Mouse (Mus musculus) midbrain, embryonic 16.5 days (tissue): ENCODE measurements around the gene Morn3. TPM values are rescaled to one million over a fixed set of nuclear protein-coding genes. Genes with fewer than 3 reads are reported as not detected.

Experiments used
- ATAC-seq: fragments of 200-750 bp; cut with Nextera tagmentation; 2 replicates; pipeline ENCODE4 v1.8.0; 2017; ENCODE audit warnings: moderate TSS enrichment
- H3K27ac ChIP-seq: fragments of 300-500 bp; sonication (generic); 2 replicates; pipeline ENCODE4 v1.5.1; 2014; ENCODE audit warnings: mild to moderate bottlenecking, low read length, mixed read lengths
- H3K27me3 ChIP-seq: fragments of 300-500 bp; sonication (generic); 2 replicates; pipeline ENCODE4 v1.6.1; 2014; ENCODE audit warnings: low read depth, low read length, mixed read lengths; ENCODE audit not compliant: control insufficient read depth, insufficient read depth
- H3K36me3 ChIP-seq: fragments of 300-500 bp; sonication (generic); 2 replicates; pipeline ENCODE4 v1.6.1; 2014; ENCODE audit warnings: mild to moderate bottlenecking, low read length, moderate library complexity, mixed read lengths; ENCODE audit not compliant: control insufficient read depth, insufficient read depth
- H3K4me1 ChIP-seq: fragments of 300-500 bp; sonication (generic); 2 replicates; pipeline ENCODE4 v1.6.1; 2014; ENCODE audit warnings: mild to moderate bottlenecking, low read length, mixed read lengths; ENCODE audit not compliant: control insufficient read depth, insufficient read depth
- H3K4me2 ChIP-seq: fragments of 300-500 bp; sonication (generic); 2 replicates; pipeline ENCODE4 v1.6.1; 2014; ENCODE audit warnings: mild to moderate bottlenecking, low read length, mixed read lengths
- H3K4me3 ChIP-seq: fragments of 300-500 bp; sonication (generic); 2 replicates; pipeline ENCODE4 v1.5.1; 2014; ENCODE audit warnings: low read depth, mild to moderate bottlenecking, low read length, moderate library complexity, mixed read lengths
- H3K9ac ChIP-seq: fragments of 300-500 bp; sonication (generic); 2 replicates; pipeline ENCODE4 v1.6.1; 2014; ENCODE audit warnings: low read depth, low read length, mixed read lengths
- H3K9me3 ChIP-seq: fragments of 300-500 bp; sonication (generic); replicated peaks from 2 replicates; pipeline ENCODE4 v1.6.1; 2014; ENCODE audit warnings: mild to moderate bottlenecking, low read length, mixed read lengths; ENCODE audit not compliant: control insufficient read depth, poor library complexity, severe bottlenecking
- WGBS: fragments of 180-500 bp; shearing (Covaris S2); extraction: QIAGEN DNeasy Blood & Tissue Kit; methylation state at CpG from one replicate; pipeline ENCODE4 v1.1.7; 2014; 5-methylcytosine and 5-hydroxymethylcytosine counted together
- polyA plus RNA-seq: library from polyadenylated mRNA; unstranded; fragments of >200 nt; fragmentation: Nextera tagmentation; extraction: Ambion mirVana; gene quantifications from 2 replicates; pipeline ENCODE4 v1.2.1, GENCODE M21; 2015

The Morn3 gene
- polyA plus RNA-seq, 1 experiment from 2014 or later, result 1.7 TPM

DNA sequence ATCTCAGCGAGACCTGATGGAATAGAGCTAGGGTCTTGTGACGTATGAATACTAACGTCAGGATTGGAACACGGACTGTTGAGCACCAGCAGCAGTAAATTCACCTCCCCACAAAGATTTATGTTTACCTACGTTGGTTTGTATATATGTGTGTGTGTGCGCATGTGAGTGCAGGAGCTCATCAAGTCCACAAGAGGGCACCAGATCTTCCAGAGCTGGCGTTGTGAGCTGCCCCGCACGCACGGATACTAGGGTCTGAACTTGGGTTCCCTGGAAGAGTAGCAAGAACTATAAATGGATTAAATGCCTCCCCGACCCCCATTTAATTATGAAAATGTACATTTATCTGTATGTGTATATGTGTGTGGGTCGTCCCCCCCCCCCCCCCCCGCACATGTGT lies 33.7 kb upstream of the Morn3 start:
- no peak overlapping the region for H3K9ac ChIP-seq
- H3K27me3 ChIP-seq, result no peaks in the 10 kb centered on the region
- H3K9me3 ChIP-seq, result no peaks in the 10 kb centered on the region
- no peaks in the 10 kb centered on the region for H3K36me3 ChIP-seq
- no peak overlapping the region for H3K4me3 ChIP-seq
- no peak overlapping the region for H3K4me2 ChIP-seq
- 94% methylated on average over 12 of the region's 13 CpGs for WGBS
- no peak for ATAC-seq
- H3K4me1 ChIP-seq, result peaks cover 16% of the 10 kb centered on the region
- H3K27ac ChIP-seq, result no peak overlapping the region

- Histone ChIP-seq H3K9me3 (no peaks in the 10 kb centered on the region), H3K27me3 (no peaks in the 10 kb centered on the region), H3K9ac (no peak overlapping the region), H3K4me1 (peaks cover 19% of the 10 kb centered on the region), H3K27ac (no peak overlapping the region), H3K36me3 (no peaks in the 10 kb centered on the region), H3K4me2 (no peak overlapping the region), H3K4me3 (no peak overlapping the region)
- 94% methylated on average over 8 of the region's 8 CpGs for WGBS
- ATAC-seq, result no peak
Observed at GRCm38 (mm10) chr5:123080041-123080440, 33.2 kb upstream of the Morn3 start.

DNA sequence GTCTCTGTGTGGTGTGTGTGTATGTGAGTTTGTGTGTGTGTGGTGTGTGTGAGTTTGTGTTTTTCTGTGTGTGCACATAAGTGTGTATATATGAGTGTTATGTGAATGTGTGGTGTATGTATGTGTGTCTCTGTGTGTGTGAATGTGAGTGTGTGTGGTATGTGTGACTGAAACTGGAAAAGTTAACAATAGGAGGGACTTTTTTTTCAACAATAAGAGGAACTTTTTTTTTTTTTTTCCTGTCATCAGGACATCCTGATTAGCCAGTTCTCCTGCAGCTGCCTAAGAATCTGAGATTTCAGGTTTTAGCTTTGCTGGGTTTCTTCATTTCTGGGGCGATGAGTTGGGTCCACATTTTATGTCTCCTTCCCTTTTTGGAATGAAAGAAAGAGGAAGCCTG lies 32.8 kb upstream of the Morn3 start:
- Histone ChIP-seq H3K27ac (no peak overlapping the region), H3K4me2 (no peak overlapping the region), H3K27me3 (no peaks in the 10 kb centered on the region), H3K9me3 (no peaks in the 10 kb centered on the region), H3K4me1 (peaks cover 19% of the 10 kb centered on the region), H3K4me3 (no peak overlapping the region), H3K36me3 (no peaks in the 10 kb centered on the region), H3K9ac (no peak overlapping the region)
- 89% methylated on average over 1 of the region's 1 CpGs for WGBS
- ATAC-seq, result no peak

DNA sequence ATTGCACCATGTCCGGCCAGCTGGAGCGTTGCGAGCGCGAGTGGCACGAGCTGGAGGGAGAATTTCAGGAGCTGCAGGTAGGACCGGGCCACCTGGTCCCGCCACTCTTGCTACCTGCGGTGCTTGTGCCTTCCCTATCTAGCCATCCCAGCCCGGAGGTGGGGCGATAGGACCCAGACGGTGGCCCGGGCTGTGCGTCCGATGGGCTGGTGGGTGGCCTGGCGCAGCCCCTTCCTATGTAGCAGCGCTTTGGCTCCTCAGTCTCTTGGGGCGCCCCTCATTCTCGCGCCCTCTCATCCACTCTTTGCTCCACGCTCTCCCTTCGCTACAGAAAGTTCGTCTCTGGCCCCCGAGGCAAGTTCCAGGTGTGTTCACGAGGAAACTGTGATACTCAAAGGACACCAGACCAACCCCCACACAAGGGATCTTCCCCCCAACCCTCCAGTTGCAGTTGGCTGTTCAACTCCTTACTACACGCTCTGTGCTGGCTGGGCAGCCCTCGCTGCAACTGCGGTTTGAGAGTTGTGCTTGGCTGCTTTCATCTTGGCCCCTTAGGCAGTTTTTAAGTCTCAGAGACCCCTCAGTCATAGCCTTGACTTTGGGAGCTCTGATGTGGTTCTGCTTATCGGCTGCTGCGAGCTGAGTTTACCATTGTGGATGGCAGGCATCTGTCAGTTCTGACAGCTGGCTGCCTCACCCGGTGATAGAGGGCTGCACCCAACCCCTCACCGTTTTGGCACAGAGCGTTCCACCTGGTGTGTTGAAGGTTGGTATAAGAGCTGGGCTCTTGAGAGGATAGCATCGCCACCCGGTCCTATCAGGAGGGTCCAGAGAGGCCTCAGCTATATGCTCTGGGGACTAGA lies 29.8 kb upstream of the Morn3 start:
- Histone ChIP-seq H3K4me1 (peaks cover 19% of the 10 kb centered on the region), H3K4me2 (peak overlapping the region; percentile 81), H3K4me3 (peak overlapping the region; percentile 68), H3K36me3 (no peaks in the 10 kb centered on the region), H3K27ac (peak overlapping the region; percentile 80), H3K9me3 (no peaks in the 10 kb centered on the region), H3K9ac (peak overlapping the region; percentile 71), H3K27me3 (no peaks in the 10 kb centered on the region)
- peak; percentile 92 for ATAC-seq
- 7% methylated on average over 30 of the region's 35 CpGs for WGBS

GRCm38 (mm10) chr5:123075576-123076418 lies 29.0 kb upstream of the Morn3 start:
- Histone ChIP-seq H3K36me3 (no peaks in the 10 kb centered on the region), H3K9ac (peak overlapping the region; percentile 71), H3K27ac (peak overlapping the region; percentile 80), H3K4me2 (peak overlapping the region; percentile 81), H3K27me3 (no peaks in the 10 kb centered on the region), H3K4me1 (peaks cover 19% of the 10 kb centered on the region), H3K4me3 (peak overlapping the region; percentile 68), H3K9me3 (no peaks in the 10 kb centered on the region)
- peak; percentile 90 for ATAC-seq
- WGBS, result 8% methylated on average over 45 of the region's 45 CpGs

DNA sequence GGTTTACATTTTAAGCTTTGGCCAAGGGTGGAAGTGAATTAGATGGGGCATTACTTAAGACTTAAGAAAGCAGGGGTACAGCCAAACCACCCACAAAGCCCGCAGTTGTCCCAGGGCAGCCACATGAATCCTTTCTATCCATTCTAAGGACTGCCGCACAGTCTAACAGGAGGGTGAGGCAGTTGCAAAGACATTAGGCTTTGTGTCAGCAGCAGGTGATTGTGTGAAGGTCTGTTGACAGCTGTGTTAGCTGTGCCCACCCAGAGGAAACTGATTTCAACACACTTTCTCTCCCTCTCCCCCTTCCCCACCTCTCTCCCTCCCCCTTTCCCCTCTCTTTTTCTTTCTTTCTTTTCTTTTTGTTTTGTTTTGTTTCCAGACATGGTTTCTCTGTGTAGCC lies 21.9 kb upstream of the Morn3 start:
- no peak for ATAC-seq

GRCm38 (mm10) chr5:123068115-123068514 lies 21.3 kb upstream of the Morn3 start, which contains the start of gene Tmem120b:
Gene Tmem120b (plus strand): TSS chr5:123068415.
- H3K27me3 ChIP-seq, result no peaks in the 10 kb centered on the region
- H3K36me3 ChIP-seq, result no peaks in the 10 kb centered on the region
- no peak for ATAC-seq
- H3K9me3 ChIP-seq, result no peaks in the 10 kb centered on the region
- H3K4me1 ChIP-seq, result no peaks in the 10 kb centered on the region
- H3K27ac ChIP-seq, result no peak within 1 kb of the TSS
- H3K4me3 ChIP-seq, result no peak within 1 kb of the TSS
- WGBS, result 90% methylated on average over 12 of the region's 12 CpGs
- H3K9ac ChIP-seq, result no peak within 1 kb of the TSS
- H3K4me2 ChIP-seq, result no peak within 1 kb of the TSS

More for the DNA sequence above, 21.9 kb upstream of the Morn3 start:
- Histone ChIP-seq H3K9me3 (no peaks in the 10 kb centered on the region), H3K4me1 (no peaks in the 10 kb centered on the region), H3K9ac (no peak overlapping the region), H3K27ac (no peak overlapping the region), H3K36me3 (no peaks in the 10 kb centered on the region), H3K4me2 (no peak overlapping the region), H3K4me3 (no peak overlapping the region), H3K27me3 (no peaks in the 10 kb centered on the region)
- 84% methylated on average over 2 of the region's 2 CpGs for WGBS

DNA sequence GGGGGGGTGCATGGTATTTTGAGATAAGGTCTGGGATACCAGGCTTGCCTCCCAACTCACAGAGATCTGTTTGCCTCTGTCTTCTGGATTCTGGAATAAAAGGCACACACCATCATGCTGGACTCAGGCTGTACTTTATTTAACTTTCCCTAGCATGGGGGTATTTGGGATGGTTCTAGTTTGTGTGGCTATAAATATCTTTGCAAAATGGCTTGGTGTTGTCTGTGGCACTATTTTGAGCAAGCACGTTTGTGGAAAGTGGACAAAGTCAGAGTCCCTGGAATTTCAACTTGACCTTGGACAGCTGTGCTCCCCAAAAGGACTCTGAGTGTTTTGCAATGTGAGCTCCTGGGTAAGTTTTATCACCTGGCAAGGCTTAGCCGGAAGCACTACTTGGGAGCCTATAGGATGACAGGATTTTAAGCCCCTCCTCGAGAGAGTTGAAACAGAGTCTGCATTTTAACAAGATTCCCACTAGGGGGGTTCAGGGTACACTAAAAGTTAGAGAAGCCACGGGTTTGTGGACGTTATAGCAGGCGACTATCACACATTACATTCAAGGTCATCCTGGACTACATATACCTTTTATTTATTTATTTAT lies 20.7 kb upstream of the Morn3 start:
- 25% methylated on average over 6 of the region's 6 CpGs for WGBS
- Histone ChIP-seq H3K27ac (no peak overlapping the region), H3K9me3 (no peaks in the 10 kb centered on the region), H3K9ac (no peak overlapping the region), H3K4me3 (no peak overlapping the region), H3K36me3 (no peaks in the 10 kb centered on the region), H3K4me1 (no peaks in the 10 kb centered on the region), H3K4me2 (no peak overlapping the region), H3K27me3 (no peaks in the 10 kb centered on the region)
- ATAC-seq, result no peak
